Mouse (Mus musculus) midbrain, embryonic 15.5 days (tissue): ENCODE results near the gene Ppfibp1. TPM values are rescaled to one million over a fixed set of nuclear protein-coding genes. Genes with fewer than 3 reads are reported as not detected.
A peak's percentile ranks its signal among the peaks of the same experiment; 100 is the strongest.

ENCODE experiments used
- ATAC-seq: fragments of 200-750 bp; cut with Nextera tagmentation; replicated peaks from 2 replicates; pipeline ENCODE4 v1.8.0; 2017; ENCODE audit warnings: moderate TSS enrichment
- H3K27ac ChIP-seq: fragments of 300-500 bp; sonication (generic); 2 replicates; pipeline ENCODE4 v1.5.1; 2015; ENCODE audit warnings: mild to moderate bottlenecking, inconsistent platforms
- H3K27me3 ChIP-seq: fragments of 300-500 bp; sonication (generic); replicated peaks from 2 replicates; pipeline ENCODE4 v1.6.1; 2015; ENCODE audit warnings: inconsistent platforms
- H3K36me3 ChIP-seq: fragments of 300-500 bp; sonication (generic); replicated peaks from 2 replicates; pipeline ENCODE4 v1.6.1; 2015; ENCODE audit warnings: inconsistent platforms
- H3K4me1 ChIP-seq: fragments of 300-500 bp; sonication (generic); 2 replicates; pipeline ENCODE4 v1.6.1; 2015; ENCODE audit warnings: inconsistent platforms
- H3K4me2 ChIP-seq: fragments of 300-500 bp; sonication (generic); 2 replicates; pipeline ENCODE4 v1.6.1; 2015; ENCODE audit warnings: inconsistent platforms, mild to moderate bottlenecking, moderate library complexity
- H3K4me3 ChIP-seq: fragments of 300-500 bp; sonication (generic); 2 replicates; pipeline ENCODE4 v1.5.1; 2015; ENCODE audit warnings: mild to moderate bottlenecking, inconsistent platforms
- H3K9ac ChIP-seq: fragments of 300-500 bp; sonication (generic); 2 replicates; pipeline ENCODE4 v1.6.1; 2015; ENCODE audit warnings: mild to moderate bottlenecking, inconsistent platforms
- H3K9me3 ChIP-seq: fragments of 300-500 bp; sonication (generic); 2 replicates; pipeline ENCODE4 v1.6.1; 2016; ENCODE audit warnings: inconsistent platforms
- WGBS: fragments of 180-500 bp; shearing (Covaris S2); methylation state at CpG from one replicate; pipeline ENCODE4 v1.1.7; 2015; ENCODE audit warnings: mixed read lengths; 5-methylcytosine and 5-hydroxymethylcytosine counted together
- polyA plus RNA-seq: library from polyadenylated mRNA; unstranded; fragments of >200 nt; fragmentation: Nextera tagmentation; extraction: Ambion mirVana; gene quantifications from 2 replicates; pipeline ENCODE4 v1.2.1, GENCODE M21; 2015

The Ppfibp1 gene
- polyA plus RNA-seq: 16.1 and 17.8 TPM in 2 replicates

DNA sequence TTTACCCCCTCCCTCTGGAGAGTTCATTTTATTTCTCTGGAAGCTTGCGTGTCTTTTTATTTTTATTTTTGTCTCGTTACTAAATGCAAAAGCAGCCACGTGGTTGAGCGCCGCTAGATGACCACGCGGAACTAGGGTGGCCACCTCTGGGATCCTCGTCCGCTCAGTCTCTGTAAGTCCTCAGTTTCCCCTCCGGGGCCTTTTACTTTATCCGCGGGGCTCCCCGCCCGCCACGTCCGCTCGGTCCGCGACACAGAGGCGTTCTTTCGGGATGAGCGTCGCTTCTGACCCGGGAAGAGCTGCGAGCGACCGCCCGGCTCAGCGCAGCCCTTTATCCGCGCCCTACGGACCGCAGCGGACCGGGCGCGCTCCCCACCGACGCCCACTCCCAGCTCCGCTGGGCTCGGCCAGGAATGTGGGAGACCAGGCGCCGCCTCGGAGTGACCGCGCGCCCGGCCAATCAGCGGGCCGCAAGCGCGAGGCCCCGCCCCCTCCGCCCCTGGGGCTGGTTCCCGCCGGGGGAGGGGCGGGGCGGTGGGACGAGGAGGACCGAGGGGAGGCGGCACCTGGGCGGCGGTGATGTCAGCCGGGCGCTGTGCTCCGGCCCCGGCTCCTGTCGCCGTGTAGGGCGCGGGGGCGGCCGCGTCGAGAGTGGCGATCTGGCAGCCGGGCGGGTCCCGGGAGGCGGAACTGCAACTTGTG lies at the start of gene Ppfibp1:
Gene Ppfibp1, plus strand, starts transcription at position 530 of the 702 bp plus-strand sequence.
- H3K27ac ChIP-seq: no peak within 1 kb of the TSS
- peak within 1 kb of the TSS; percentile 64 for H3K4me3 ChIP-seq
- ATAC-seq: peak; percentile 96
- H3K27me3 ChIP-seq: no peaks in the 10 kb centered on the region
- H3K36me3 ChIP-seq: no peaks in the 10 kb centered on the region
- H3K4me1 ChIP-seq: peaks cover 14% of the 10 kb centered on the region; the same call in 1 of the 2 replicates
- H3K4me2 ChIP-seq: peak within 1 kb of the TSS; percentile 94
- H3K9me3 ChIP-seq: no peaks in the 10 kb centered on the region
- under 1% methylated on average over 70 of the region's 80 CpGs for WGBS
- H3K9ac ChIP-seq: peak within 1 kb of the TSS; percentile 86

DNA sequence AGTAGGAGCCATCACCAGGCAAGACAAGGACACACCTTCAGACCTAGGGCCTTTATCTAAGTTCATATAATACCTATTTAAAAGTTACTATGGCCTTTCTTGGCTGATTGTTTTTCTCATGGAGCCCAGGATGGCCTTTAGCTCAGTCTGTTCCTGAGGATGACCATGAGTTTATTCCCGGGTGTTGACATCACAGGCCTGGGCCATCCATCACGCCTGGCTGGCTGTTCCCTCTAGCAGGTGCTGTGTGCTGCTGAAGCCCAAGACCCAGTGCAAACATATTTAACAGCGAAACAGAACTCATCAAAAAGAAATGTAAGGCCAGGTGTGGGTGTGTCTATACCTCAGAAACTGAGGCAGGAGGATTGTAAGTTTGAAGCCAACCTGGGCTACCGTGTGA lies 49.4 kb upstream of the Ppfibp1 start:
- no peaks in the 10 kb centered on the region for H3K4me1 ChIP-seq
- no peak overlapping the region for H3K9ac ChIP-seq
- no peaks in the 10 kb centered on the region for H3K9me3 ChIP-seq
- 94% methylated on average over 4 of the region's 4 CpGs for WGBS
- no peak for ATAC-seq
- no peaks in the 10 kb centered on the region for H3K36me3 ChIP-seq
- no peak overlapping the region for H3K4me2 ChIP-seq
- H3K4me3 ChIP-seq: no peak overlapping the region
- H3K27ac ChIP-seq: no peak overlapping the region
- no peaks in the 10 kb centered on the region for H3K27me3 ChIP-seq

DNA sequence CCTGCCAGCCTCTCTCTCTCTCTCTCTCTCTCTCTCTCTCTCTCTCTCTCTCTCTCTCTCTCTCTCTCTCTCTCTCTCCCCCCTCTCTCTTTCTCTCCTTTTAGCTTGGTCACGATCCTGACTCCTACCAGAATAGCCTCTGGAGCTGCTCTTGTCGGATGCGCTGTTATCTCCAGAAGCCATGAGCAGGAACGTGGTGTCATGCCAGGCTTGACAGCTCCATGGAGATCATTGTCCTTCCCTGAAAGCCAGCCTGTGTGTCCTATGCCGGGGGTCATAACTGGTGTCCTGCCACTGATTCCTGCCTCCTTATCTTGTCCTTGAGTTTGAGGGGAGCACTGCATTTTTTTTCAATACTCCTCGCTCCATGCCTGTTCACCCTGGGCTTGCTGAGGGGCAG lies 43.4 kb upstream of the Ppfibp1 start:
- WGBS: 72% methylated on average over 6 of the region's 6 CpGs
- no peaks in the 10 kb centered on the region for H3K4me1 ChIP-seq

DNA sequence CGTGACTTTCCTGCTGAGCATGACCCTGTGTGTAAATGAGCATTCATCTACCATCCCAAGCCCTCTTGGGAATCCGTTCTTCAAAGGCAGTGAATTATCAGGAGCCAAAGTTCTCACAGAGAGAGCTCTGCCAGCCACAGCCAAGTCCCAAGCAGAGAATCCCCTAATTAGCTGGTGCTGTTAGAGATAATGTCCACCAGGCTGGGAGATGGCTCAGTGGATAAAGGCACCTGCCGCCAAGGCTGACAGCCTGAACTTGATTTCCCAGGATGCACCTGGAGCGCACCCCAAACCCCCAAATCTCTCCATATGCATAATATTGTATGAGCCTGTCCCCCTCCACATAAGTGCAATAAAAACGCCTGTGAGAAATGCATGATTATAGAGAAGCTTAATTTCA lies 42.9 kb upstream of the Ppfibp1 start:
- H3K9me3 ChIP-seq: no peaks in the 10 kb centered on the region
- 0 out of 2 replicates have a peak, but pooled peaks have one; percentile 56 for ATAC-seq
- H3K27ac ChIP-seq: no peak overlapping the region
- no peak overlapping the region for H3K4me3 ChIP-seq
- no peaks in the 10 kb centered on the region for H3K36me3 ChIP-seq
- no peaks in the 10 kb centered on the region for H3K27me3 ChIP-seq
- no peaks in the 10 kb centered on the region for H3K4me1 ChIP-seq
- no peak overlapping the region for H3K4me2 ChIP-seq
- WGBS: 57% methylated on average over 5 of the region's 5 CpGs
- no peak overlapping the region for H3K9ac ChIP-seq

More for the DNA sequence above, 43.4 kb upstream of the Ppfibp1 start:
- Histone ChIP-seq H3K9me3 (no peaks in the 10 kb centered on the region), H3K4me2 (no peak overlapping the region), H3K27ac (no peak overlapping the region), H3K4me3 (no peak overlapping the region), H3K9ac (no peak overlapping the region), H3K27me3 (no peaks in the 10 kb centered on the region), H3K36me3 (no peaks in the 10 kb centered on the region)
- no peak for ATAC-seq

DNA sequence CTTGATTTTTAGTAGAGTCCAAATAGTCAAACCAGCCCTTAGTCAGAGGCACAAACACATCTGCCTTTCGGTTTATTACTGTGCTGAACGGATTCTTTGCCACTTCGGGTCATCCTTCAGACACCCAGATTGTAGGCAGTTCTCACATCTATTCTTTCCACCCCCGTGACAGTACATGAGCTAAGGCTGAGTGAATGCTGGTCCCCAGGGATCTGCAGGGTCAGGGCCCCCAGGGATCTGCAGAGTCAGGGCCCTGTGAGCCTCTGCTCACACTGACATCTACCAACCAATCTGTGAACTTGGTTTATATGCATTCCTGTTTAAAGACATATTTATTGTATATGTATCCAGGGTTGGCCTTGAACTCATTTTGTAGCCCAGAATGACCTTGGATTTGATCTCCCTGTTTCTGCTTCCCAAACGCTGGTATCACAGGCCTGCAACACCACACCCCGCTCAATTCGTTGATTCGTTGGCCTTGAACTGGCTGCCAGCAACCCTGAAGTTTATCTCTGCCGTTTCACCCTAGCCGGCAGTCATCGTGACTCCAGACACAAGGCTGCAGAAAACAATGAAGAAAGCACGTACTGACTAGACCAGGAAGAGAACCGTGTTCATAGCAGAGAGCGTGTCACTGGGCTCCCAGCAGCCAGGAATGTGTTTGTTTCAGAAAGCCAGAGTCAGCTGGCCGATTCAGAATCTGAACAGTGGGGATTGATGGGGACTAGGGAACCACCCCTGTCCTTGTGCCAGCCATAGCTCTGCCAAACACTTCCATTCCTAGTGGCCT lies 42.1 kb upstream of the Ppfibp1 start:
- H3K9ac ChIP-seq: no peak overlapping the region
- H3K4me2 ChIP-seq: no peak overlapping the region
- WGBS: 80% methylated on average over 15 of the region's 15 CpGs
- no peak overlapping the region for H3K27ac ChIP-seq
- ATAC-seq: no peak
- no peaks in the 10 kb centered on the region for H3K4me1 ChIP-seq
- H3K4me3 ChIP-seq: no peak overlapping the region
- no peaks in the 10 kb centered on the region for H3K27me3 ChIP-seq
- no peaks in the 10 kb centered on the region for H3K9me3 ChIP-seq
- H3K36me3 ChIP-seq: no peaks in the 10 kb centered on the region

DNA sequence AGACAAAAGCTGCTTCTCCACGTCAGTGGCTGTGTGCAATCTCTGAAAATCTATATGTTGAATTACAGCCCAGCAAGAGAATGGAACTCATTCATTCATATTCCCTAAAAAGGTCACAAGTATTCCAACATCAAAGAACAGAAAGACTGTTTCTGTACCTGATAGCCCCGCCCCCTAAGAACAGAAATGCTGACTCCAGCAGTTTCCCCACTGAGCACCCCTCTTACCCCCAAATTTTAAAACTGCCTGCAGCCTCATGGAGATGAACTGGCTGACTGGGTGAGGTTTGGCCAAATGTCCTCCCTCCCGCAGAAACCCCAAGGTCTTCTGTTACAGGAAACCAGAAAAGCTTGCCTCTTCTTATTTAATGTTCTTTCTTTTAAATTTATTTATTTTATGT lies 40.9 kb upstream of the Ppfibp1 start:
- no peaks in the 10 kb centered on the region for H3K9me3 ChIP-seq

DNA sequence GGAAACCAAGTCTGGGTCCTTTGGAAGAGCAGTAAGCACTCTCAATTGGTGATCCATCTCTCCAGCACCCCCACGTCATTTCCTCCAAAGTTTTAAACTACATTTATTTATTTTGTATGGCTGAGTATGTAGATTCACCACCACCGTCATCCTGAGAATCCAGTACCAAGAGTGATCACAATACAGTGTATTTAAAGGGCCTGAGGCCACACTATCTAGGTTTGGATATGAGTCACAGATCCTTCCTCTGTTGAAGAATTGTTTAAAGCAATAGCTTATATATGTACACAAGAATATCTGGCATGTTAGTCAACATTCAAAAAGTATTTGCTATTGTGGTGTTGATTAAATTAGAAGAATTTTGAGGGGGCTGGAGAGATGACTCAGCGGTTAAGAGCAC lies 40.0 kb upstream of the Ppfibp1 start:
- H3K4me1 ChIP-seq: no peaks in the 10 kb centered on the region
- H3K36me3 ChIP-seq: no peaks in the 10 kb centered on the region
- 88% methylated on average over 3 of the region's 3 CpGs for WGBS
- no peak for ATAC-seq
- H3K27ac ChIP-seq: no peak overlapping the region
- no peaks in the 10 kb centered on the region for H3K9me3 ChIP-seq
- H3K27me3 ChIP-seq: no peaks in the 10 kb centered on the region
- no peak overlapping the region for H3K4me2 ChIP-seq
- H3K4me3 ChIP-seq: no peak overlapping the region
- H3K9ac ChIP-seq: no peak overlapping the region

More for the DNA sequence above, 40.9 kb upstream of the Ppfibp1 start:
- no peak overlapping the region for H3K4me3 ChIP-seq
- no peak overlapping the region for H3K9ac ChIP-seq
- no peak overlapping the region for H3K4me2 ChIP-seq
- no peaks in the 10 kb centered on the region for H3K36me3 ChIP-seq
- no peak overlapping the region for H3K27ac ChIP-seq
- ATAC-seq: no peak
- H3K27me3 ChIP-seq: no peaks in the 10 kb centered on the region
- 79% methylated on average over 3 of the region's 3 CpGs for WGBS
- H3K4me1 ChIP-seq: no peaks in the 10 kb centered on the region

DNA sequence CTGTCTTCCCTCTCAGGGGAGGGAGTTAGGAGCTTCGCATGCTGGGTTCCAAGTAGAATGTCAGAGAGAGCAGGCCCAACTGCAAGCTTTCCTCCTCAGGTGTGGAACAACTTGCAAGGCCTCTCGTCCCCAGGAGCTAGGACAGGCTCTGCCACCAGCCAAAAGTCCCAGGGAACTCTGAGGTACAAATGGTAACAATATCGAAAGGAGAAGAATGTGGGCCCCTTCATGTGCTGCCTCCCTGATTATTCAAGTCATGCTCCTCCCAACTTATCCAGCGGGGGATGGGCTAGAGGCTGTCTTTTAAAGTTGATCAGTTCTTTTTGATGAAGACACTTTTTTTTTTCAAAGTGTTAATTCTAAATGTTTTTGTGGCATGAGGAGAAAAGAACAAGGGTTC lies 38.2 kb upstream of the Ppfibp1 start, which contains the start of gene Smco2:
Gene Smco2, plus strand, starts transcription at position 55 of the 400 bp plus-strand sequence.
- 64% methylated on average over 4 of the region's 4 CpGs for WGBS
- Histone ChIP-seq H3K27me3 (no peaks in the 10 kb centered on the region), H3K36me3 (no peaks in the 10 kb centered on the region), H3K4me2 (no peak within 1 kb of the TSS), H3K27ac (no peak within 1 kb of the TSS), H3K9ac (no peak within 1 kb of the TSS), H3K4me3 (no peak within 1 kb of the TSS), H3K9me3 (no peaks in the 10 kb centered on the region), H3K4me1 (no peaks in the 10 kb centered on the region)
- no peak for ATAC-seq

DNA sequence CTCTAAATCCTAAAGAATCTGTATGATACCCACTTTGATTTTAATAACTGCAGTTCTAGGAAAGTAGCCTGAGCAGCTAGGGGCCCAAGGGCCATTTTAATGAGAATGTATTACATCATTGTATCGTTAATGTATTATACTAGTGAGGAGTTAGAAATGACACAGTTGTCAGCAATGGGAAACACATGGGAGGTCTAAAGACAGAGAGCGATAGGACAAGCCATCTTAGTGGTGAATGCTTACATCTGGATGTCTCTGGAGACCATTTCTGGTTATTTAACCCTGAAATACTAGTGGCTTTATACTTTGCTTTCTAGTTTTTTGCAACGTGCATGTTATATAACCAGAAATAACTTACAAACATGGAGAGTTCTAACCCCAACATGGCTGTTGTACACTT lies 36.4 kb upstream of the Ppfibp1 start:
- 87% methylated on average over 3 of the region's 3 CpGs for WGBS
- Histone ChIP-seq H3K9ac (no peak overlapping the region), H3K36me3 (no peaks in the 10 kb centered on the region), H3K4me2 (no peak overlapping the region), H3K4me3 (no peak overlapping the region), H3K9me3 (no peaks in the 10 kb centered on the region), H3K27me3 (no peaks in the 10 kb centered on the region), H3K4me1 (no peaks in the 10 kb centered on the region), H3K27ac (no peak overlapping the region)
- no peak for ATAC-seq

DNA sequence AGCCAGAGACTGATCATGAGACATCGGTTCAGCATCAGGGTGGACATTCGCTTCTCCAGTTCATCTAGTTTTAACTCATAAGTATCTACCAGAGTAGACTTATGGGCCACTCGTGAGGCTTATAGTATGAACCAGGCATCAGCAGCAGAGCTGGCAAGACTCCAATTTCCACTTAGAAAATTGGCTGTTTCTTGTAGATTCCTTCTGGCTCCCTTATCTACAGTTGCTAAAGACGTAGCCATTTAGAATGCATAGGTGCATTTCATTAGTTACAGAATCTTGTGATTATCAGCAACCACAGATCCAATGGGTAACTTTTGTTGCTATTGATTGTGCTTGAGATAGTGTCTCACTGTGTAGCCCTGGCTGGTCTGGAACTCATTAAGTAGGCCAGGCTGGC lies 35.5 kb upstream of the Ppfibp1 start:
- no peak overlapping the region for H3K9ac ChIP-seq
- no peak overlapping the region for H3K4me3 ChIP-seq
- no peak overlapping the region for H3K4me2 ChIP-seq
- H3K36me3 ChIP-seq: no peaks in the 10 kb centered on the region
- no peak for ATAC-seq
- H3K27ac ChIP-seq: no peak overlapping the region
- H3K4me1 ChIP-seq: no peaks in the 10 kb centered on the region
- 80% methylated on average over 4 of the region's 4 CpGs for WGBS
- H3K27me3 ChIP-seq: no peaks in the 10 kb centered on the region
- H3K9me3 ChIP-seq: no peaks in the 10 kb centered on the region

DNA sequence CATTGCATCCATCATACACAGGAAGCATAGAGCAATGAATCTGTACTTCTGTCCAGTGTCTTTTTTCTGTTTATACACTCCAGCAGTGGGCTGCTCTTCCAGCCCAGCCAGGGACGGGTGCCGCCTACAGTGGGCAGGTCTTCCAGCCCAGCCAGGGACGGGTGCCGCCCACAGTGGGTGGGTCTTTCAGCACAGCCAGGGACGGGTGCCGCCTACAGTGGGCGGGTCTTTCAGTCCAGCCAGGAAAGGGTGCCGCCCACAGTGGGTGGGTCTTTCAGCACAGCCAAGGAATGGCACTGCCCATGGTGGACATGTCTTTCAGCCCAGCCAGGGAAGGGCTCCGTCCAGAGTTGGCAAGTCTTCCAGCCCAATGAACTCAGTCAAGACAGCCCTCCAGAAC lies 33.1 kb upstream of the Ppfibp1 start:
- Histone ChIP-seq H3K4me2 (no peak overlapping the region), H3K4me3 (no peak overlapping the region), H3K27me3 (no peaks in the 10 kb centered on the region), H3K9ac (no peak overlapping the region), H3K9me3 (no peaks in the 10 kb centered on the region), H3K4me1 (no peaks in the 10 kb centered on the region), H3K27ac (no peak overlapping the region), H3K36me3 (no peaks in the 10 kb centered on the region)
- no peak for ATAC-seq
- whole genome bisulfite sequencing: 96% methylated on average over 9 of the region's 9 CpGs

DNA sequence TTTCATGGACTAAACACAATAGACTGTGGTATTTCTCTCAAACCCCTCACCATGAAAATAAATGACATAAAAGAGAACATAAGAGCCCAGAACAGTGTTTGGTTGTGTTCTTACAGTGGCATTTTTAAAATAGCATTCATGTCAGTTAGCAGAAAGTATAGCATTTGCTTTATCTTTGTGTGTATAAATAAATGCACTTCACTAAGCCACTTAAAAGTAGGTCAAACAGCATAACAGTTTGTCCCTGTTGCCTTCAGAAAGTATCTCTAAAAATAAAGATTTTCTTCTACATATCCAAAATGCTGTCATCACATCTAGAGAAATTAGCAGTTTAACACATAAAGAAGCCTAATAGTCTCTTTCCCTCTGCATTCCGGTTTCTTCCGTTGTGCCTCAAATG lies 30.9 kb upstream of the Ppfibp1 start:
- Histone ChIP-seq H3K9me3 (no peaks in the 10 kb centered on the region), H3K27me3 (no peaks in the 10 kb centered on the region), H3K27ac (no peak overlapping the region), H3K9ac (no peak overlapping the region), H3K4me3 (no peak overlapping the region), H3K4me1 (no peaks in the 10 kb centered on the region), H3K36me3 (no peaks in the 10 kb centered on the region), H3K4me2 (no peak overlapping the region)
- WGBS: 89% methylated on average over 2 of the region's 2 CpGs
- no peak for ATAC-seq
